Mouse (Mus musculus): Measurements from ENCODE around the gene Tmem150c.

Tmem150c gene

GRCm38 (mm10) chr5:100159638-100159973 lies at the start of gene Tmem150c:
Gene Tmem150c (minus strand): TSS chr5:100159808.
- DNase-seq = no peak

- DNase-seq = no peak
Measured at GRCm38 (mm10) chr5:100209093-100209492, 49.5 kb upstream of the Tmem150c start.

- no peak for DNase-seq
Measured at GRCm38 (mm10) chr5:100206675-100207074, 47.1 kb upstream of the Tmem150c start.

- no peak for DNase-seq
Measured at GRCm38 (mm10) chr5:100205519-100206189, 46.0 kb upstream of the Tmem150c start.

GRCm38 (mm10) chr5:100200805-100201204 lies 41.2 kb upstream of the Tmem150c start:
- no peak for DNase-seq

- DNase-seq = no peak
Measured at GRCm38 (mm10) chr5:100200296-100200695, 40.7 kb upstream of the Tmem150c start.

- no peak for DNase-seq
Measured at GRCm38 (mm10) chr5:100199092-100199853, 39.7 kb upstream of the Tmem150c start.

- DNase-seq = no peak
Measured at GRCm38 (mm10) chr5:100197476-100197875, 37.9 kb upstream of the Tmem150c start.

GRCm38 (mm10) chr5:100196854-100197431 lies 37.3 kb upstream of the Tmem150c start:
- no peak for DNase-seq

GRCm38 (mm10) chr5:100196397-100196796 lies 36.8 kb upstream of the Tmem150c start:
- no peak for DNase-seq

- no peak for DNase-seq
Measured at GRCm38 (mm10) chr5:100191438-100192190, 32.0 kb upstream of the Tmem150c start.

GRCm38 (mm10) chr5:100187035-100187901 lies 27.7 kb upstream of the Tmem150c start:
- no peak for DNase-seq

- no peak for DNase-seq
Measured at GRCm38 (mm10) chr5:100186618-100187017, 27.0 kb upstream of the Tmem150c start.

- no peak for DNase-seq
Measured at GRCm38 (mm10) chr5:100185895-100186294, 26.3 kb upstream of the Tmem150c start.

- no peak for DNase-seq
Measured at GRCm38 (mm10) chr5:100181011-100181410, 21.4 kb upstream of the Tmem150c start.

- DNase-seq = no peak
Measured at GRCm38 (mm10) chr5:100178781-100179165, 19.2 kb upstream of the Tmem150c start.

- no peak for DNase-seq
Measured at GRCm38 (mm10) chr5:100178122-100178780, 18.6 kb upstream of the Tmem150c start.

GRCm38 (mm10) chr5:100177547-100177946 lies 17.9 kb upstream of the Tmem150c start:
- no peak for DNase-seq

- DNase-seq = no peak
Measured at GRCm38 (mm10) chr5:100176096-100176495, 16.5 kb upstream of the Tmem150c start.

GRCm38 (mm10) chr5:100175582-100175981 lies 16.0 kb upstream of the Tmem150c start:
- no peak for DNase-seq

- no peak for DNase-seq
Measured at GRCm38 (mm10) chr5:100172104-100172503, 12.5 kb upstream of the Tmem150c start.

Measured in kidney, adult 8-10 months (tissue).